Mouse (Mus musculus) kidney, postnatal 0 days (tissue): ENCODE data around the gene Arl8a. TPM values are rescaled to one million over a fixed set of nuclear protein-coding genes. Genes with fewer than 3 reads are reported as not detected.
"Not testable (repeated sequence)": the region's sequence is repeated elsewhere in the genome, so short reads cannot be mapped to it uniquely, and the experiment has no call there.

Source experiments
- ATAC-seq: fragments of 200-750 bp; cut with Nextera tagmentation; replicated peaks from 2 replicates; pipeline ENCODE4 v1.8.0; 2017; ENCODE audit warnings: low read depth, moderate number of reproducible peaks, moderate TSS enrichment, moderate library complexity; ENCODE audit not compliant: low FRiP score
- DNase-seq: peaks from one replicate; pipeline ENCODE4 v3.0.0-alpha.2; 2016; ENCODE audit warnings: low spot score
- H3K27ac ChIP-seq: fragments of 300-500 bp; sonication (generic); 2 replicates; pipeline ENCODE4 v1.5.1; 2014; ENCODE audit warnings: mild to moderate bottlenecking
- H3K27me3 ChIP-seq: fragments of 300-500 bp; sonication (generic); 2 replicates; pipeline ENCODE4 v1.6.1; 2014; ENCODE audit warnings: low read length, mixed read lengths; ENCODE audit not compliant: insufficient read depth
- H3K36me3 ChIP-seq: fragments of 300-500 bp; sonication (generic); 2 replicates; pipeline ENCODE4 v1.6.1; 2014; ENCODE audit warnings: low read length, mixed read lengths; ENCODE audit not compliant: insufficient read depth
- H3K4me1 ChIP-seq: fragments of 300-500 bp; sonication (generic); replicated peaks from 2 replicates; pipeline ENCODE4 v1.6.1; 2014; ENCODE audit warnings: antibody characterized with exemption, low read length, mixed read lengths; ENCODE audit not compliant: insufficient read depth
- H3K4me2 ChIP-seq: fragments of 300-500 bp; sonication (generic); 2 replicates; pipeline ENCODE4 v1.6.1; 2014; ENCODE audit warnings: mild to moderate bottlenecking, low read length, moderate library complexity, mixed read lengths
- H3K4me3 ChIP-seq: fragments of 300-500 bp; sonication (generic); replicated peaks from 2 replicates; pipeline ENCODE4 v1.5.1; 2014; ENCODE audit warnings: low read depth, low read length
- H3K9ac ChIP-seq: fragments of 300-500 bp; sonication (generic); 2 replicates; pipeline ENCODE4 v1.6.1; 2014; ENCODE audit warnings: low read depth, low read length
- H3K9me3 ChIP-seq: fragments of 300-500 bp; sonication (generic); replicated peaks from 2 replicates; pipeline ENCODE4 v1.6.1; 2016; ENCODE audit warnings: low read length, inconsistent platforms, mixed read lengths
- CTCF ChIP-seq: IDR thresholded peaks from 2 replicates; pipeline ENCODE4 v1.5.1; 2016; ENCODE audit warnings: antibody characterized with exemption, low read depth, mild to moderate bottlenecking, moderate library complexity
- WGBS: fragments of 180-500 bp; shearing (Covaris S2); extraction: QIAGEN DNeasy Blood & Tissue Kit; methylation state at CpG from one replicate; pipeline ENCODE4 v1.1.7; 2014; 5-methylcytosine and 5-hydroxymethylcytosine counted together
- polyA plus RNA-seq: library from polyadenylated mRNA; unstranded; fragments of >200 nt; fragmentation: Nextera tagmentation; extraction: Ambion mirVana; gene quantifications from 2 replicates; pipeline ENCODE4 v1.2.1, GENCODE M21; 2015

The Arl8a gene
- polyA plus RNA-seq, 1 experiment from 2014 or later: 49.3 TPM

DNA sequence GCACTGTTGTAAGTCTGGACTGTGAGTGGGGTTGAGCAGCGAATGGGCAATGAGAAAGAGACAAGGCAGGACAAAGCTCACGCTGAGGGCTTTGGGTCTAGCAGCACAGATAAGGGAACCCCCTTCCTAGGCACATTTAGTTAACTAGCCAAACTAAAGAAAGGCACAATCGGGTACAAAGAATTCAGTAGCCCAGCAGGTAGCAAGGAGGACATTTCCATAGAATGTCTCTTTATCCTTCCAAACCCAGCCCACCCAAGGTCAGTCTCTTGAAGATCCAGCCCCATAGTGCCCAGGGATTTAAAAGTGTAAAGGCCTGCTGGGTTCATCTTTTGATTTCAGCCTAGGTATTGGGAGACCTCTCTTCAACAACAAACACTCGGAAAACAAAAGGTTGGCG lies 39.3 kb downstream of the Arl8a start:
- no peak overlapping the region for H3K4me2 ChIP-seq
- ATAC-seq (no peak), DNase-seq (no peak)
- no peak for TF ChIP-seq CTCF
- H3K9ac ChIP-seq: no peak overlapping the region
- 0 out of 2 replicates have a peak, but pooled peaks cover 16% of the 10 kb centered on the region for H3K4me1 ChIP-seq
- H3K9me3 ChIP-seq: no peaks in the 10 kb centered on the region
- H3K36me3 ChIP-seq: no peaks in the 10 kb centered on the region
- H3K27ac ChIP-seq: no peak overlapping the region
- no peak overlapping the region for H3K4me3 ChIP-seq
- 65% methylated on average over 5 of the region's 5 CpGs for WGBS
- H3K27me3 ChIP-seq: no peaks in the 10 kb centered on the region

DNA sequence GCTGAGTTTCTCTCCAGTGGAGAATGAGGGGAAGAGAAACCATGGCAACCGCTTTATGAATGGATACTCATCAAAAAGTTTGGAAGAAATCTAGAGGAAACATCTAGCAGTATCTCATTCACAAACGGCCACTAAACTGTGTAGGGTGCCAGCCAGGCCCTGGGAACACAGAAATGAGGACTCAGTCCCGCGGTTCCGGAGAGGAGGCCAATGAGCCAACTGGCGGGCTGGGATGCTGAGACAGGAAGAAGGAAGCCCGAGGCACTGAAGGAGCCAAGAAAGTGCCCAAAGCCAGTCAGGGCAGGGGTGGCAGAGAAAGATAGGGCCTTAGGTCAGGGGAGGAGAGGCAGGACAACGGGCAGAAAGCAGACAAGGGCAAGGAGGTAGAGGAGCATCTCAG lies 39.8 kb downstream of the Arl8a start:
- Histone ChIP-seq H3K4me3 (no peak overlapping the region), H3K4me1 (0 out of 2 replicates have a peak, but pooled peaks cover 16% of the 10 kb centered on the region), H3K9me3 (no peaks in the 10 kb centered on the region), H3K9ac (no peak overlapping the region), H3K27me3 (no peaks in the 10 kb centered on the region), H3K4me2 (no peak overlapping the region), H3K27ac (no peak overlapping the region), H3K36me3 (no peaks in the 10 kb centered on the region)
- 47% methylated on average over 8 of the region's 8 CpGs for WGBS
- no peak for TF ChIP-seq CTCF
- no peak for DNase-seq
- ATAC-seq: no peak

DNA sequence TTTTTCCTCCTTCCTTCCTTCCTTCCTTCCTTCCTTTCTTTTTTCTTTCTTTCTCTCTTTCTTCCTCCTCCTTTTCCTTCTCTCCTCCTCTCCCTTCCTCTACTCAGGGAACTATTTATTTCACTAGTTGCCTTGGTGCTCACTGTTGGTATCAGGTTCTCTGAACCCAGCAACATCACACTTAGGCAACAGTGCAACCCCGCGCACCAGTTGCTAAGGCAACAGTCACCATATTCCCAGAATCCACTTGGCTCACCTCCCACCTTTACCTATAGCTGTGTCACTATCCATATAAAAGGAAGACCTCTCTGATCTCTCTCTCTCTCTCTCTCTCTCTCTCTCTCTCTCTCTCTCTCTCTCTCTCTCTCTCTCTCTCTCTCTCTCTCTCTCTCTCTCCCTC lies 40.4 kb downstream of the Arl8a start:
- H3K27me3 ChIP-seq, H3K9me3 ChIP-seq, H3K36me3 ChIP-seq, ATAC-seq, H3K4me2 ChIP-seq, H3K9ac ChIP-seq, H3K27ac ChIP-seq, DNase-seq, H3K4me3 ChIP-seq: not testable (repeated sequence)
- 48% methylated on average over 2 of the region's 2 CpGs for WGBS
- H3K4me1 ChIP-seq: 0 out of 2 replicates have a peak, but pooled peaks cover 15% of the 10 kb centered on the region

DNA sequence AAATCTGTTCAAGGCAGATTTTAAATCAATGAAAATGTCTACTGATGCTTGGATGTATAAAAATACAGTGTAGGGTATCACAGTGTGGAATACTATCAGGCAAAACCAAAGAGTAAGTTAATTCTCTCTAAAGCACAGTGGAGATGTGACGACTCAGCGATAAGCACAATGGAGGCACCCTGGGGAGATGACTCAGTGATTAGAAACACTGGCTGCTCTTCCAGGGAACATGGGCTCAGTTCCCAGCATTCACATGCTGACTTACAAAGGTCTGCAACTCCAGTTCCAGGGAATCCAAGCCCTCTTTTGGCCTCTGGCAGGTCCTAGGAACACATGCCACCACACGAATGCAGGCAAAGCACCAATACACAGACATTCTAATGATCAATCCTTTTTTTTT lies 41.6 kb downstream of the Arl8a start:
- 52% methylated on average over 3 of the region's 3 CpGs for WGBS
- no peaks in the 10 kb centered on the region for H3K36me3 ChIP-seq
- no peaks in the 10 kb centered on the region for H3K9me3 ChIP-seq
- no peak overlapping the region for H3K4me3 ChIP-seq
- H3K27me3 ChIP-seq: no peaks in the 10 kb centered on the region
- ATAC-seq (no peak), DNase-seq (no peak)
- no peak overlapping the region for H3K27ac ChIP-seq
- no peak overlapping the region for H3K4me2 ChIP-seq
- TF ChIP-seq CTCF: no peak
- H3K4me1 ChIP-seq: 0 out of 2 replicates have a peak, but pooled peaks cover 7% of the 10 kb centered on the region
- no peak overlapping the region for H3K9ac ChIP-seq

DNA sequence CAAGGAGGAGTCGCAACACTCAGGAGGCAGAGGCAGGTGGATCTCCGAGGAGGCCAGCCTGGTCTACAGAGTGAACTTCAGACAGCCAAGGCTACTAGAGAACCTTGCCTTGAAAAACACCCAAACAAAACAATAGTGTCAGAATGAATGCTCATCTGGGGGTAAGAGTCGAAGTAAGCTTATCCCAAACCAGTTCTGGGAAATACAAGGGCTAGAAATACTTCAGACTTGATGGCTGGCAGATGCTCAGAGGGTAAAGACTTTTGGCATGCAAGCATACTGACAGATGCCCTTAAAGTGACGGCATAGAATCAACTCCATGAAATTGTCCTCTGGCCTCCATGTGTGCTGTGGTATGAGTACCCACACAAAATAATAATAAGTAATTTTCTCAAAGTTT lies 42.6 kb downstream of the Arl8a start:
- DNase-seq: no peak
- TF ChIP-seq CTCF: no peak
- H3K4me2 ChIP-seq: no peak overlapping the region
- no peaks in the 10 kb centered on the region for H3K27me3 ChIP-seq
- ATAC-seq: no peak
- 0 out of 2 replicates have a peak, but pooled peaks cover 1% of the 10 kb centered on the region for H3K4me1 ChIP-seq
- WGBS: 90% methylated on average over 4 of the region's 4 CpGs
- no peaks in the 10 kb centered on the region for H3K36me3 ChIP-seq
- no peaks in the 10 kb centered on the region for H3K9me3 ChIP-seq
- H3K9ac ChIP-seq: no peak overlapping the region
- no peak overlapping the region for H3K4me3 ChIP-seq
- H3K27ac ChIP-seq: no peak overlapping the region

DNA sequence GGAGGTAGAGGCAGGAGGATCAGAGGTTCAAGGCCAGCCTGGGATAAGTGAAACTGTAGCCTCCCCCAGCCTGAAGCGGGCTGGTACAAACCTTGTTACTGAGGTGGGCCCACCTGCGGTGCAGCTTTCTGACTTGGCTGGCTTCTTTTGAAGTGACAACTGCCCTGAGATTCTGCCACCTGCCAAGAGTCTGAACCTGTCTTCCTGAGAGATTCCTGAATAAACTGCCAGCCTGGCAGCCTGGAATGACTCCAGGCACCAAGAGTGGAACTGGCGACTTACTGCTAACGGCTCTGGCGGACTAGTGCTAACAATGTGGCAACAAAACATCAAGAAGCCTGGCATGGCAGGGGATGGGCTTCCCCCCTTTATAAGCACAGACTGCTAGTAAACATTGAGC lies 47.7 kb downstream of the Arl8a start:
- H3K9ac ChIP-seq, H3K9me3 ChIP-seq, H3K27me3 ChIP-seq, H3K4me2 ChIP-seq, H3K4me1 ChIP-seq, H3K27ac ChIP-seq, H3K36me3 ChIP-seq, DNase-seq, ATAC-seq, H3K4me3 ChIP-seq: not testable (repeated sequence)
- WGBS: 81% methylated on average over 5 of the region's 5 CpGs

DNA sequence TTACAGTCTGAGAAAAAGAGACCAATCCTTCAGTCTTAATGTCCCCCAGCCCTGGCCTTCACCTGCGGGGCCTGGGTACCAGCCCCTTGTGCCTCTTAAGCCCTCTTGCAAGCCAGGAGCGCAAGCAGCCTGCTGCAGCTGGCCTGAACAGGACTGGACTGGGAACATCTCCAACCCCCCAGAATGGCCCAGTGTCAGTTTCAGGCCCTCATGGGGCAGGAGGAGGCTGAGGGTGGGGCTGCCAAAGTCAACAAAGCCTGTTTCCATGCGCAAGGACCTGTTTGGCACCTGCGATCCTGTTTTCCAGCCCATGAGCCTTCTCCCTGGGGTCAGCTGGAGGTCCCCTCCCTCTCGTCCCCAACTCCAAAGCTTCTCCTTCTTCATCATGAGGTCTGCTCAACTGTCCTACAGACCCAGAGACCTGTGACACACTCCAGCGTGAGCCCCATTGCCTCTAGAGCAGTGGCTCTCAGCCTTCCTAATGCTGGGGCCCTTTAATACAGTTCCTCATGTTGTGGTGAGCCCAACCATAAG lies 49.4 kb downstream of the Arl8a start:
- no peaks in the 10 kb centered on the region for H3K9me3 ChIP-seq
- no peak overlapping the region for H3K4me3 ChIP-seq
- no peak for DNase-seq
- no peak overlapping the region for H3K27ac ChIP-seq
- no peak for TF ChIP-seq CTCF
- H3K4me1 ChIP-seq: 0 out of 2 replicates have a peak, but pooled peaks cover 9% of the 10 kb centered on the region
- H3K36me3 ChIP-seq: no peaks in the 10 kb centered on the region
- H3K27me3 ChIP-seq: no peaks in the 10 kb centered on the region
- WGBS: 70% methylated on average over 6 of the region's 6 CpGs
- H3K9ac ChIP-seq: no peak overlapping the region
- H3K4me2 ChIP-seq: no peak overlapping the region
- no peak for ATAC-seq
